Mouse (Mus musculus) limb, embryonic 11.5 days (tissue): ENCODE data around the gene Pdk3. TPM values are rescaled to one million over a fixed set of nuclear protein-coding genes. Genes with fewer than 3 reads are reported as not detected.
A peak's percentile ranks its signal among the peaks of the same experiment; 100 is the strongest.

Source experiments
- ATAC-seq: fragments of 200-750 bp; cut with Nextera tagmentation; 2 replicates; pipeline ENCODE4 v1.8.0; 2017; ENCODE audit warnings: low read depth; ENCODE audit not compliant: insufficient number of reproducible peaks, low FRiP score, low TSS enrichment
- DNase-seq: peaks from one replicate; pipeline ENCODE4 v3.0.0-alpha.2; 2015; ENCODE audit warnings: low spot score
- H3K27ac ChIP-seq: fragments of 300-500 bp; sonication (generic); replicated peaks from 2 replicates; pipeline ENCODE4 v1.5.1; 2014; ENCODE audit warnings: low read depth, mild to moderate bottlenecking, low read length
- H3K27me3 ChIP-seq: fragments of 300-500 bp; sonication (generic); 2 replicates; pipeline ENCODE4 v1.6.1; 2014; ENCODE audit warnings: mild to moderate bottlenecking, low read length, mixed read lengths; ENCODE audit not compliant: control insufficient read depth, insufficient read depth
- H3K36me3 ChIP-seq: fragments of 300-500 bp; sonication (generic); 2 replicates; pipeline ENCODE4 v1.6.1; 2014; ENCODE audit warnings: mild to moderate bottlenecking, low read length, moderate library complexity, mixed read lengths; ENCODE audit not compliant: control insufficient read depth, insufficient read depth
- H3K4me1 ChIP-seq: fragments of 300-500 bp; sonication (generic); 2 replicates; pipeline ENCODE4 v1.6.1; 2014; ENCODE audit warnings: low read length, mixed read lengths; ENCODE audit not compliant: control insufficient read depth, insufficient read depth
- H3K4me2 ChIP-seq: fragments of 300-500 bp; sonication (generic); 2 replicates; pipeline ENCODE4 v1.6.1; 2014; ENCODE audit warnings: low read depth, mild to moderate bottlenecking, moderate library complexity; ENCODE audit not compliant: severe bottlenecking
- H3K4me3 ChIP-seq: fragments of 300-500 bp; sonication (generic); 2 replicates; pipeline ENCODE4 v1.5.1; 2014; ENCODE audit warnings: low read depth, low read length
- H3K9ac ChIP-seq: fragments of 300-500 bp; sonication (generic); 2 replicates; pipeline ENCODE4 v1.6.1; 2014; ENCODE audit warnings: mild to moderate bottlenecking, low read length
- H3K9me3 ChIP-seq: fragments of 300-500 bp; sonication (generic); 2 replicates; pipeline ENCODE4 v1.6.1; 2016; ENCODE audit warnings: low read length; ENCODE audit not compliant: control insufficient read depth
- WGBS: fragments of 180-500 bp; shearing (Covaris S2); extraction: QIAGEN DNeasy Blood & Tissue Kit; methylation state at CpG from one replicate; pipeline ENCODE4 v1.1.7; 2014; 5-methylcytosine and 5-hydroxymethylcytosine counted together
- polyA plus RNA-seq: library from polyadenylated mRNA; unstranded; fragments of >200 nt; fragmentation: Nextera tagmentation; extraction: Ambion mirVana; gene quantifications from 2 replicates; pipeline ENCODE4 v1.2.1, GENCODE M21; 2014

Pdk3 gene
- polyA plus RNA-seq, 1 experiment from 2014 or later: 86.2 TPM

DNA sequence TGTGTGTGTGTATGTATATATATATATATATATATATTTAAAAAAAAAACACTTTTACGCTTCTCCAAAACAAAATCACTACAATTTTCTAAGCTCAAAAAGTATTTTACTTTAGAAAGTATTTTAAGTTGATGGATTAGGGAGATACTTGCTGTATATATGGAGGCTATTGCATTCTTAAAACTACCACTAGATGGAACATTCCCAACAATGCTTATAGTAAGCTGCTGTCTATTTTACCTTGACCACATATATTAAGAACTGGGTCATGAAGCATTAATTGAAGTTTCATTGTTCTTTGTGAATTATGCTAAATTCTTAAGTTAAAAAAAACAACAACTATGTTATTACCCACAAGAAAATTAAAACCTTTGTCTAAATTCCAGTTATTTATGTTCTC is 24.0 kb downstream of the Pdk3 start:
- Histone ChIP-seq H3K4me1 (no peaks in the 10 kb centered on the region), H3K4me2 (no peak overlapping the region), H3K27me3 (no peaks in the 10 kb centered on the region), H3K4me3 (no peak overlapping the region), H3K9ac (no peak overlapping the region), H3K9me3 (no peaks in the 10 kb centered on the region), H3K36me3 (no peaks in the 10 kb centered on the region), H3K27ac (no peak overlapping the region)
- 95% methylated on average over 1 of the region's 1 CpGs for WGBS
- DNase-seq (no peak), ATAC-seq (no peak)

DNA sequence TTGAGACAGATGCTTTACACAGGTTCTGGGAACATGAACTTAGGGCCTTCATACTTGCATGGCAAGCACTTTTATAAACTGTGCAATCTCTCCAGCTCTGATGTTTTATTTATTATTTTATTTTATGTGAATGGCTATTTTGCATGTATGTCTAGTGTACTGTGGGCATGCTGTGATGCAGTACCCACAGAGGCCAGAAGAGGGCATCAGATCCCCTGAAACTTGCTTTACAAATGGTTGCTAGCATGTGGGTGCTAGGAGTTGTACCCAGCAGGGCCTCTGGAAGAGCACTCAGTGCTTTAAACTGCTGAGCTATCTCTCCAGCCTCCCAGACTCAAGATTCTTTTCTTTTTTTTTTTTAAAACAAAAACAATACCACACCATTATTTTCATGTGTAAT is 38.8 kb downstream of the Pdk3 start:
- peak; percentile 61 for DNase-seq
- H3K4me1 ChIP-seq: no peaks in the 10 kb centered on the region
- no peak overlapping the region for H3K27ac ChIP-seq
- H3K4me2 ChIP-seq: no peak overlapping the region
- H3K9ac ChIP-seq: no peak overlapping the region
- no peak for ATAC-seq
- H3K27me3 ChIP-seq: no peaks in the 10 kb centered on the region
- H3K9me3 ChIP-seq: no peaks in the 10 kb centered on the region
- H3K4me3 ChIP-seq: no peak overlapping the region
- no peaks in the 10 kb centered on the region for H3K36me3 ChIP-seq

DNA sequence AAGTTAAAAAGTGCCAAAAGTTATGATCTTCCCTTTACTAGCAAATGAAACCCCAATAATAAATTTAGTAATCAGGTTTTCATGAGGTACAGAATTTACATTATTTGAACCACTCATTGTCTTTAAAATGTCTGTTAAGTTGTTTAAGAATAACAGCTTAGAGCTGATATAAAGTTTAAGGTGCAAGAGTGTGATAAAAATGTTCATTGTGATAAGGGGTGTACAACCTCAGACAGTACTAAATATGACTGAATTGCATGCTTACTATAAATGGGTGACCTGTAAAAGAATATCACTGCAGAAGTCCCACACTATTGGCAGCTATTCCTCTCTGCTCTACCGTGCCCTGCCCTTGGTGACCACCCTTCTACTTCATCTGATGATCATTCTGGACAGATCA is 42.4 kb downstream of the Pdk3 start:
- H3K27me3 ChIP-seq: no peaks in the 10 kb centered on the region
- no peak overlapping the region for H3K9ac ChIP-seq
- ATAC-seq (no peak), DNase-seq (no peak)
- no peak overlapping the region for H3K27ac ChIP-seq
- H3K4me3 ChIP-seq: no peak overlapping the region
- 79% methylated on average over 1 of the region's 1 CpGs for WGBS
- H3K4me2 ChIP-seq: no peak overlapping the region
- H3K4me1 ChIP-seq: no peaks in the 10 kb centered on the region
- H3K36me3 ChIP-seq: no peaks in the 10 kb centered on the region
- no peaks in the 10 kb centered on the region for H3K9me3 ChIP-seq

GRCm38 (mm10) chrX:93760770-93761169 is 71.2 kb downstream of the Pdk3 start:
- no peaks in the 10 kb centered on the region for H3K36me3 ChIP-seq
- H3K9me3 ChIP-seq: no peaks in the 10 kb centered on the region
- 88% methylated on average over 3 of the region's 3 CpGs for WGBS
- H3K27me3 ChIP-seq: no peaks in the 10 kb centered on the region
- no peak overlapping the region for H3K27ac ChIP-seq
- no peaks in the 10 kb centered on the region for H3K4me1 ChIP-seq
- H3K4me3 ChIP-seq: no peak overlapping the region
- DNase-seq (no peak), ATAC-seq (no peak)
- H3K9ac ChIP-seq: no peak overlapping the region
- no peak overlapping the region for H3K4me2 ChIP-seq

DNA sequence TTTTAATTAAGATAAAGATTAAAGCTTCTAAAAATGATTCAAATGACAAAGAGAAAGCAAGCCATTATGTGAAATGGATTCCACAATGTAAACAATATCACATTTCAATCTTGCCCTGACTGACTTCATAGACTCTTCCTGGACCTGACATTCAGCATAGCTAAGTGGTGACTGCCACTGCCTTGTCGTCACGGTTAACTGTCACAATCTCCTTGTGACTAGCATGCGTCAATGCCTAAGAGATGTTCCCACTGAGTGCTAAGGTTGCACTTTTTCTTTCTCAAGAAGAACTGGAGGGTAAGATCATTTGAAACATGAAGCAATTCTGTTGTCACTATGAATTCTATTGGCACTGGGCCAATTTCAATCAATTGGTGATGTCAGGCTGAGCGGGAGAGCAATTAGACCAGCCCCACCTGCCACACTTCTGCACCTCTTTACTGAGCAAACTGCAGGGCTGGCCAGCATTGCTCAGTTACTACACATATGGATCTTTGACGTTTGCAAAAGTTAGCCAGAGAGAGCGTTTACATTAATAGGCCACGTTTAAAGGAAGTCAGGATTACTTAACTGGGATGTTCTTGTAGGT is 75.0 kb downstream of the Pdk3 start:
- Histone ChIP-seq H3K4me3 (no peak overlapping the region), H3K9me3 (no peaks in the 10 kb centered on the region), H3K27me3 (no peaks in the 10 kb centered on the region), H3K9ac (no peak overlapping the region), H3K4me2 (no peak overlapping the region), H3K36me3 (no peaks in the 10 kb centered on the region), H3K27ac (no peak overlapping the region), H3K4me1 (no peaks in the 10 kb centered on the region)
- DNase-seq (no peak), ATAC-seq (no peak)
- WGBS: 77% methylated on average over 7 of the region's 7 CpGs

DNA sequence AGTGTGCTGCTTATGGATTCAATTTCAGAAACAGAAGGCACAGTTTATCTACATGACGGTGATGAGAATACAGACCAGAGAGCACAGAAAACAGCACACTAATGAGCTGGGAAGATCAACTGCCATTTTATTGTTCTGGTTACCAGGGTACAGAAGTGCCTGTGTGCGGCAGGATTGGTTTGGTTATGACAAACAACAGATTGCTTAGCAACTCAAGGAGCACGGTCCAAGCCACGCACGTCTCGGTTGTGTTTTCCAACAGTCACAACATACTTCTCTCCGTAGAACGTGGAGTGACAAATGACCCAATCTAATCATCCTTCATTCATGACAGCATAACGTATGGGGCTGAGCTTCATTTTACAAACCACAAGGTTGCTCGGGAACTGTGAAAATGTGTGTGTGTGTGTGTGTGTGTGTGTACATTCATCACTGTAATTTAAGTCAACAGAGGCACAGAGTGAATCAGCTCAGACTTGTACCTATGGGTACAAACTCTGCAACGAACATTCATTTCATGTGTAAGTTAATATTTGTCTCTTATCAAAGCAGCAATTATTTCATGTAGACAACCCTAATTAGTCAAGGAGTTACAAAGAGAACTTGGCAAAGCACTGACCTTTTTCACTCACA is 76.7 kb downstream of the Pdk3 start:
- no peak overlapping the region for H3K9ac ChIP-seq
- H3K4me1 ChIP-seq: no peaks in the 10 kb centered on the region
- WGBS: 62% methylated on average over 11 of the region's 11 CpGs
- H3K27me3 ChIP-seq: no peaks in the 10 kb centered on the region
- H3K4me3 ChIP-seq: no peak overlapping the region
- ATAC-seq (no peak), DNase-seq (no peak)
- no peak overlapping the region for H3K27ac ChIP-seq
- H3K4me2 ChIP-seq: no peak overlapping the region
- no peaks in the 10 kb centered on the region for H3K36me3 ChIP-seq
- H3K9me3 ChIP-seq: no peaks in the 10 kb centered on the region

DNA sequence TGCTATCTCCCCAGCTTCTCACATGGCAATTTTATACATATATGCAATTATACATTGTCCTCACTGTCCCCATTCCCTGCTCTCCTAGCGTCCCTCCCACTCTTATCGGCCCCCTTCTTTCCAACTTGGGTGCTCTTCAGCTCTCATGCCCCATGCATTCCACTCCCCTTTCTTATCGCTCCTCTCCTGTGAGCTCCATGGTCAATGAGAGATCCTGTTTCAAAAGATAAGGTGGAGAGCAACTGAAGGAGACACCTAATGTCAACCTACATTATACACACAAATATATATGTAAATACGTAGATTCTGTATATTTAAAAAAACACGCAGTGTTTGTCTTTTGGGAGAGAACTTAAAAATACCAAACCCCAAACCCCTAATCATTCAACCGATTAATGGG is 81.4 kb downstream of the Pdk3 start:
- WGBS: 91% methylated on average over 6 of the region's 6 CpGs
- no peak overlapping the region for H3K4me3 ChIP-seq

GRCm38 (mm10) chrX:93749165-93749564 is 82.8 kb downstream of the Pdk3 start:
- 86% methylated on average over 1 of the region's 1 CpGs for WGBS

More for the DNA sequence above, 81.4 kb downstream of the Pdk3 start:
- no peak for DNase-seq
- no peak overlapping the region for H3K9ac ChIP-seq
- no peak overlapping the region for H3K27ac ChIP-seq
- no peaks in the 10 kb centered on the region for H3K4me1 ChIP-seq
- no peaks in the 10 kb centered on the region for H3K9me3 ChIP-seq
- no peak for ATAC-seq
- H3K27me3 ChIP-seq: no peaks in the 10 kb centered on the region
- H3K4me2 ChIP-seq: no peak overlapping the region
- H3K36me3 ChIP-seq: no peaks in the 10 kb centered on the region

More at GRCm38 (mm10) chrX:93749165-93749564, 82.8 kb downstream of the Pdk3 start:
- Histone ChIP-seq H3K36me3 (no peaks in the 10 kb centered on the region), H3K4me1 (no peaks in the 10 kb centered on the region), H3K4me3 (no peak overlapping the region), H3K9me3 (no peaks in the 10 kb centered on the region), H3K9ac (no peak overlapping the region), H3K27ac (no peak overlapping the region), H3K27me3 (no peaks in the 10 kb centered on the region), H3K4me2 (no peak overlapping the region)
- ATAC-seq (no peak), DNase-seq (no peak)
